Mouse (Mus musculus) heart, embryonic 15.5 days (tissue): ENCODE data around the gene Cenps. TPM values are rescaled to one million over a fixed set of nuclear protein-coding genes. Genes with fewer than 3 reads are reported as not detected.

ENCODE experiments used
- ATAC-seq: fragments of 200-750 bp; cut with Nextera tagmentation; replicated peaks from 2 replicates; pipeline ENCODE4 v1.8.0; 2017; ENCODE audit warnings: low read depth, moderate TSS enrichment; ENCODE audit not compliant: insufficient number of reproducible peaks, insufficient read depth, low FRiP score
- H3K27ac ChIP-seq: fragments of 300-500 bp; sonication (generic); 2 replicates; pipeline ENCODE4 v1.5.1; 2015; ENCODE audit warnings: mild to moderate bottlenecking, inconsistent platforms
- H3K27me3 ChIP-seq: fragments of 300-500 bp; sonication (generic); 2 replicates; pipeline ENCODE4 v1.6.1; 2015; ENCODE audit warnings: inconsistent platforms
- H3K36me3 ChIP-seq: fragments of 300-500 bp; sonication (generic); 2 replicates; pipeline ENCODE4 v1.6.1; 2015; ENCODE audit warnings: mild to moderate bottlenecking, inconsistent platforms
- H3K4me1 ChIP-seq: fragments of 300-500 bp; sonication (generic); replicated peaks from 2 replicates; pipeline ENCODE4 v1.6.1; 2015; ENCODE audit warnings: inconsistent platforms
- H3K4me2 ChIP-seq: fragments of 300-500 bp; sonication (generic); 2 replicates; pipeline ENCODE4 v1.6.1; 2015; ENCODE audit warnings: inconsistent platforms, mild to moderate bottlenecking, moderate library complexity
- H3K4me3 ChIP-seq: fragments of 300-500 bp; sonication (generic); 2 replicates; pipeline ENCODE4 v1.5.1; 2015; ENCODE audit warnings: mild to moderate bottlenecking, inconsistent platforms
- H3K9ac ChIP-seq: fragments of 300-500 bp; sonication (generic); 2 replicates; pipeline ENCODE4 v1.6.1; 2015; ENCODE audit warnings: mild to moderate bottlenecking, inconsistent platforms
- H3K9me3 ChIP-seq: fragments of 300-500 bp; sonication (generic); replicated peaks from 2 replicates; pipeline ENCODE4 v1.6.1; 2016; ENCODE audit warnings: inconsistent platforms
- WGBS: fragments of 180-500 bp; shearing (Covaris S2); methylation state at CpG from one replicate; pipeline ENCODE4 v1.1.7; 2015; ENCODE audit warnings: mixed read lengths; 5-methylcytosine and 5-hydroxymethylcytosine counted together
- polyA plus RNA-seq: library from polyadenylated mRNA; unstranded; fragments of >200 nt; fragmentation: Nextera tagmentation; extraction: Ambion mirVana; gene quantifications from 2 replicates; pipeline ENCODE4 v1.2.1, GENCODE M21; 2015

Gene Cenps
- polyA plus RNA-seq, 1 experiment from 2014 or later = 19.5 TPM

DNA sequence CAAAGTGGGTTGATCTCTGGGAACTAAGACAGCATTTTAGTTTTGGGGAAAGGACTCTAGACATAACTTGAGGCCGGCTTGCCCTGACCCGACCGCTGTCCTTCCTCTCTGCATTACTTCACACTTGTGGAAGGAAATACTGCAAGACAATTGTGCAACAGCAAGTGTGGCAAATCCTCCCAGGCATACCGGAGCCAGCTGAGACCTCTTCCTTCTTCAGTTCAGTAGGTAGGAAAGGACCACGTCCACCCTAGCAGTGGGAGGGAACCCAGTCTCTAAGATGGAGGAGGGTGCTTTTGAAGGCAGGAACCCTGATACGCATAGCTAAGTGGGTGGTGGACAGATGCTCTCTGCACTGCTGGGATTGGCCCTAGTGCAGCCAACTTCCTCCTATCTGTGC, 18.3 kb upstream of the Cenps start:
- no peak overlapping the region for H3K4me2 ChIP-seq
- H3K9me3 ChIP-seq = no peaks in the 10 kb centered on the region
- no peak overlapping the region for H3K27ac ChIP-seq
- no peaks in the 10 kb centered on the region for H3K27me3 ChIP-seq
- ATAC-seq = no peak
- no peak overlapping the region for H3K4me3 ChIP-seq
- H3K4me1 ChIP-seq = no peaks in the 10 kb centered on the region
- 90% methylated on average over 6 of the region's 6 CpGs for WGBS
- H3K36me3 ChIP-seq = peaks cover 88% of the 10 kb centered on the region
- H3K9ac ChIP-seq = no peak overlapping the region

DNA sequence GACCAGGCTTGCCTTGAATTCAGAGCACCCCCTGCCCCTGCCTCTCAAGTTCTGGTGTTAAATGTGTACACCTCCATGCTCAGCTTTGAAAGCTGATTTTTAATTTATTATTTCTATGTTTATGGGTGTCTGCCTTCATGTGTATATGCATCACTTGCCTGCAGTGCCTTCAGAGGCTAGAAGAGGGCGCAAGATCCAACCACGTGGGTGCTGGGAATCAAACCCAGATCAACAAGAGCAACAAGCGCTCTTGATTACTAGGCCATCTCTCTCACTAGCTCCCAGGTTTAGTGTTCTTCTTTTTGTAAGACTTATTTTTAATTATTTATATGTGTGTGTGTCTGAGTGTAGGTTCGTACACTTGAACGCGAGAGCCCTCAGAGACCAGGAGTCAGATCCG, 17.4 kb upstream of the Cenps start:
- no peak for ATAC-seq
- H3K4me2 ChIP-seq = no peak overlapping the region

DNA sequence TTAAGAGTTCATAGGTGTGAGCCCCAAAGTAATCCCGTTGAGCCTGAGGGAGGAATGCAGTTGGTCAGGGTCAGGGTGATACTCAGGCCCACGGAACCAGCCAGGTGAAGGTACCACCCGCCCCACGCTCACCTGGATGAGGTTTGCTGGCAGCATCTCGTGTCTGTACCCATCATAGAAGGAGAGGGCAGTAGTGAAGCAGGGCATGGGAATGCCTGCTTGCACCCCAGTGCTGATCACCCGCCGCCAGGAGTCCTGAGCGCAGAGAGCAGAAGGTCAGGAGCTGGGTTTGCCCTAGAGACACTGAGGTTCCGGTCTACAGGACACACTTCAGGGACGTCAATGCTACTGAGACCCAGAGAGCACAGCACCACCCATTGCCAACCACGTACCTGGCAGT, 13.3 kb upstream of the Cenps start:
- WGBS = 89% methylated on average over 11 of the region's 11 CpGs
- no peak for ATAC-seq
- no peak overlapping the region for H3K4me2 ChIP-seq
- H3K27me3 ChIP-seq = no peaks in the 10 kb centered on the region
- no peak overlapping the region for H3K9ac ChIP-seq
- no peak overlapping the region for H3K4me3 ChIP-seq
- 0 out of 2 replicates have a peak, but pooled peaks cover 2% of the 10 kb centered on the region for H3K4me1 ChIP-seq
- peaks cover 65% of the 10 kb centered on the region for H3K36me3 ChIP-seq
- no peaks in the 10 kb centered on the region for H3K9me3 ChIP-seq
- H3K27ac ChIP-seq = no peak overlapping the region

More for the DNA sequence above, 17.4 kb upstream of the Cenps start:
- Histone ChIP-seq H3K4me1 (no peaks in the 10 kb centered on the region), H3K9me3 (no peaks in the 10 kb centered on the region), H3K9ac (no peak overlapping the region), H3K27ac (no peak overlapping the region), H3K4me3 (no peak overlapping the region), H3K36me3 (peaks cover 96% of the 10 kb centered on the region), H3K27me3 (no peaks in the 10 kb centered on the region)
- WGBS = 98% methylated on average over 7 of the region's 7 CpGs

DNA sequence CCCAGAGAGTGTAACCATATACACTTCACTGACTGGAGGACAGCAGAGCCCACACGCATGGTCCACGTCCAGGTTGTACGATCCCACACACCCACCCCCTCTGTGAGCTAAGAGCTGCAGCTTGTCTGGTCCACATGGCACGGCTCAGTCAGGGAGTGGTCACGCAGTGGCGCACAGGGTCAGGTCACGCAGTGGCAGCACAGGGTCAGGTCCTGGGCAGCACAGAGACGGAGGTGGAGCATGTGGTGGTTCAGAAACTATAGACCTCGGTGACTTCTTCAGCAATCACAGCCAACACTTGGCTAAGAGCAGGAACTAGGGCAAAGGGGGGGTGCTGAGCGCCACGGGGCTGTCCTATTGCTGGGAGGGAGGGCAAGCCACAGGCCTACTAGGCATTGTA, 12.8 kb upstream of the Cenps start:
- no peaks in the 10 kb centered on the region for H3K27me3 ChIP-seq
- no peak overlapping the region for H3K4me3 ChIP-seq
- H3K36me3 ChIP-seq = peaks cover 60% of the 10 kb centered on the region
- WGBS = 88% methylated on average over 11 of the region's 11 CpGs
- no peak for ATAC-seq
- 0 out of 2 replicates have a peak, but pooled peaks cover 2% of the 10 kb centered on the region for H3K4me1 ChIP-seq
- H3K9me3 ChIP-seq = no peaks in the 10 kb centered on the region
- H3K27ac ChIP-seq = no peak overlapping the region
- no peak overlapping the region for H3K9ac ChIP-seq
- H3K4me2 ChIP-seq = no peak overlapping the region

DNA sequence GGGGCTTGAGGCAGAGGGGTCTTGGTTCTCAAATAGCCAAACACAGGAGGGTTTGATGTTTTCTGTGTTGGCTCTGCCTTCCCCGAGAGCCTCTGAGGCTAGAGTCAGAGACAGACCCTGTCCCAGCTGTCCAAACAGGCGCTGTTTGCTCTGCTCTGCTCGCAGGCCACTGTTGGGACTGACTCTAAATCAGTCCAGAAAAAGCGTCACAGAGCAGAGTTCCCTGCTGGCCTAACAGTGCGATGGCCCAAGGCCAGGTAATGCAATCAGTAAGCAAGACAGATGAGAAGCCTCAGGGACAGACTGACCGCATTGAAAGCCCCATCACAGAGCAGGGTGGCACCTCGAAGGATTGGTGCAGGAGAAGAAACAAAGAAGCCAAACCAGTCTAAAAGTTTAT, 12.2 kb upstream of the Cenps start:
- Histone ChIP-seq H3K36me3 (peaks cover 54% of the 10 kb centered on the region), H3K27ac (no peak overlapping the region)
- no peak for ATAC-seq

DNA sequence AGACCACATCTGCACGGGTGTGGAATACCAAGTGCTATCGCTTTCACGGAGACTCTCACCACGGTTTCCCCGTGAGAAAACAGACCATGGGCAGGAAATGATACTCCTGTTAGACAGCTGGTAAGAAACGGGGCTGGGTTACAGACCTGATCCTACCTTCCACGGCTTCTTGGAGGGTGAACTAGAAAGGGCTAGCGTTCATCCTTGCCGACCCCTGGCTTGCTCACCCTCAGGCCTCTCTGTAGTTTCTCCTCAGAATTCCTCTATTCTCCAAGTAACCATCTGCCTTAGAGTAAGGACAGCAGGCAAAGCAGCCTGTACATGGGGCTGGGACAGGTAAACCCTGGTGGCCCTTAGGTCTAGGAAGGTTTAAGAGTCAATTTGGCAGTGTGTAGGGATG, 11.8 kb upstream of the Cenps start:
- Histone ChIP-seq H3K4me1 (0 out of 2 replicates have a peak, but pooled peaks cover 5% of the 10 kb centered on the region), H3K27ac (no peak overlapping the region), H3K4me2 (no peak overlapping the region), H3K27me3 (no peaks in the 10 kb centered on the region), H3K9ac (no peak overlapping the region), H3K4me3 (no peak overlapping the region), H3K9me3 (no peaks in the 10 kb centered on the region), H3K36me3 (peaks cover 50% of the 10 kb centered on the region)
- WGBS = 80% methylated on average over 9 of the region's 9 CpGs
- ATAC-seq = no peak

More for the DNA sequence above, 12.2 kb upstream of the Cenps start:
- no peaks in the 10 kb centered on the region for H3K27me3 ChIP-seq
- 63% methylated on average over 7 of the region's 7 CpGs for WGBS
- H3K4me3 ChIP-seq = no peak overlapping the region
- 0 out of 2 replicates have a peak, but pooled peaks cover 3% of the 10 kb centered on the region for H3K4me1 ChIP-seq
- no peak overlapping the region for H3K4me2 ChIP-seq
- H3K9ac ChIP-seq = no peak overlapping the region
- H3K9me3 ChIP-seq = no peaks in the 10 kb centered on the region

DNA sequence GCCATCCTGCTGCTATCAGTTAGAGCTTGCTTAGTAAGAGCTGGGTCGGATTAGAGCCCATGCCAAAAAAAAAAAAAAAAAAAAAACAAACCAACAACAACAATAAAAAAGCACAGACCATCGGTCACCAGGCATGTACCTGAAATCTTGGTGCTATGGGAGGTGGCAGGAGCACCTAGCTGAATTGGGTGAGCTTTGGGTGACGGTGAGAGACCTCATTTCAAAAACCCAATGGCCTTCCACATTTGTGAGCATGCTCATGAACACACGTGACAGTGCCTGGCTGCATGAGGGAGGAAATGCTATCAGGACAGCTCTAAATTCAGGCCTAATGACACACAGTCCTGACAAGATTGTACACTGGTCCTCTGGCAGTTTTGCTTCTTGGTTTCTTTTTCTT, 10.7 kb upstream of the Cenps start:
- WGBS = 63% methylated on average over 4 of the region's 4 CpGs
- H3K36me3 ChIP-seq = peaks cover 38% of the 10 kb centered on the region
- H3K27me3 ChIP-seq = no peaks in the 10 kb centered on the region
- no peak overlapping the region for H3K4me3 ChIP-seq
- H3K9ac ChIP-seq = no peak overlapping the region
- no peak for ATAC-seq
- no peaks in the 10 kb centered on the region for H3K9me3 ChIP-seq
- H3K4me1 ChIP-seq = 0 out of 2 replicates have a peak, but pooled peaks cover 5% of the 10 kb centered on the region
- no peak overlapping the region for H3K27ac ChIP-seq
- H3K4me2 ChIP-seq = no peak overlapping the region

DNA sequence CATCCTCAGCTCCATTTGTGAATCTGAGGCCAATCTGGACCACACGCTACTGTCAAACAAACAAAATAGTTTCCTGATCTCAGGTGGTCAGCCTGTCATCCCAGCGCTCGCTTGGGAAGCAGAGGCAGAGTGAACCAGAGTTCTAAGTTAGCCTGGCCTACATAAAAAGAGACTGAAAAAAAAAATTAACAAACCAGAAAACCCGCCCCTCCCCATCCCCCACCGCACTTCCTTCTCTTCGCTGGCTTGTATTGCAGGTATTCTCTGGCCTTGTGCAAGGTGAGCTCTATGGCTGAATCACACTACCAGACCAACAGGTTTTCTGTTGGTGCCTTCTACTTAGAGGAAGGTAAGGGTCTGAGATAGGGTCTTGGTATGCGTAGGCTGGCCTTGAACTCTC, 10.1 kb upstream of the Cenps start:
- no peak for ATAC-seq
- H3K27ac ChIP-seq = no peak overlapping the region
- no peaks in the 10 kb centered on the region for H3K27me3 ChIP-seq
- no peak overlapping the region for H3K9ac ChIP-seq
- H3K4me3 ChIP-seq = no peak overlapping the region
- WGBS = 77% methylated on average over 7 of the region's 7 CpGs
- H3K4me2 ChIP-seq = no peak overlapping the region
- H3K9me3 ChIP-seq = no peaks in the 10 kb centered on the region
- H3K4me1 ChIP-seq = 0 out of 2 replicates have a peak, but pooled peaks cover 5% of the 10 kb centered on the region
- H3K36me3 ChIP-seq = peaks cover 33% of the 10 kb centered on the region

DNA sequence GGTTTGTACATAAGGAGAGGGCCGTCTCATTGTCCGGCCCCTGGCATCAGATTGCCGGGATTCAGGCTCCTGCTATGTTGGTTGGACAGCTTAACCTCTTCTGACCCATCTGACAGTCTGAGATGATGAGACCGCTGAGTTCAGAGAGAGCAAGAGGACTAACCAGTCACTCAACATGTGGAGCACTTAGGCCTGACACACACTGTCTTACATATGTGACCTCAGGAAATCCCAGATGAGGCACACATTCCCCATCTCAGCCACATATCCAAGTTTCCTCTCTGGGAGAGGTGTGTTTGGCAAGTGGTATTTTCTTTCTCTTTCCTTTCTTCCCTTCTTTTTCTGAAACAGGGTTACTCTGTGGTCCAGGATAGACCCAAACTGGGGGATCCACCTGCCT, 7.7 kb upstream of the Cenps start:
- H3K4me2 ChIP-seq = no peak overlapping the region
- H3K27ac ChIP-seq = no peak overlapping the region
- no peak overlapping the region for H3K4me3 ChIP-seq
- H3K27me3 ChIP-seq = no peaks in the 10 kb centered on the region
- no peak overlapping the region for H3K9ac ChIP-seq
- H3K4me1 ChIP-seq = 0 out of 2 replicates have a peak, but pooled peaks cover 5% of the 10 kb centered on the region
- no peak for ATAC-seq
- 82% methylated on average over 4 of the region's 4 CpGs for WGBS
- no peaks in the 10 kb centered on the region for H3K9me3 ChIP-seq
- H3K36me3 ChIP-seq = peaks cover 12% of the 10 kb centered on the region

DNA sequence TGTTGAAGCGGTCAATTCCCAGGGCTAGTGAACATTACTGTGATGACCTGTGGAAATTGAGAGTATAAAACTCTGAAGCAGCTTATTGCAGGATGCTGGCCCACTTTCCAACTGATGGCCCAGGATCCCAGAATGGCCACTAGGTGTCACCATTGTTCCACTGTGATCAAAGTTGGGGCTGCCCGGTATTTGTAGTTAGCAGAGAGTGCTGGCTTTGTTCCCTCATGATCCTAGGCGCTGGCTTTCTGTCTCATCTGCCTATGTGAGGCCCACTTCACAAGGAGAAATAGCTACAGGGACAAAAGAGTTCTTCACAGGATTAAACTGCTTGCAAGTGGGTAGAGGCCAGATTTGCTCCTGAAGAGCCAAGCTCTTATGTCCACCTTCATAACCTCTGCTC, 7.0 kb upstream of the Cenps start:
- H3K27ac ChIP-seq = no peak overlapping the region
- 0 out of 2 replicates have a peak, but pooled peaks cover 5% of the 10 kb centered on the region for H3K36me3 ChIP-seq
- 3% methylated on average over 3 of the region's 3 CpGs for WGBS
- no peak overlapping the region for H3K9ac ChIP-seq
- H3K27me3 ChIP-seq = no peaks in the 10 kb centered on the region
- H3K9me3 ChIP-seq = no peaks in the 10 kb centered on the region
- 0 out of 2 replicates have a peak, but pooled peaks cover 5% of the 10 kb centered on the region for H3K4me1 ChIP-seq
- ATAC-seq = peak; percentile 63; the same call in 1 of the 2 replicates
- no peak overlapping the region for H3K4me3 ChIP-seq
- H3K4me2 ChIP-seq = no peak overlapping the region

DNA sequence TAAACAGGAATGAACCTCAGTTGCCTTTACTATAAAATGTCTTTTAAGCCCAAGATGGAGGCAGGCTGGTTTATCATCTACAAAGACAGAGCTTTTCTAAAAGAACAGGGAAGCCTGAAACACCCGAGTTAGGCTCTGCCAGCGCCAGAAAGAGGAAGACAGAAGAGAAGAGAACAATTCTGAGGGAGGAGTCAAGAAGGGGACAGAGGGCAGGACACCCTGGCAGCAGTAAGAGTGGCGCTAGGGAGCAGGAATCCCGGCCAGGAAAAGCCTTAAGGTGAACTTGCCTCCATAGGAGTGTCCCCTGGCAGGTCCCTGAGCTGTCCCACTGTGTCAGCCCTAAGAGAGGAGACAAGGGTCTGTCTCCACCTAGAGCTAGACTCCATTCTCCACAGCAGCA, 6.2 kb upstream of the Cenps start:
- H3K9me3 ChIP-seq = no peaks in the 10 kb centered on the region
- ATAC-seq = no peak
- H3K4me3 ChIP-seq = no peak overlapping the region
- no peak overlapping the region for H3K9ac ChIP-seq
- 23% methylated on average over 4 of the region's 4 CpGs for WGBS
- H3K27ac ChIP-seq = no peak overlapping the region
- H3K27me3 ChIP-seq = no peaks in the 10 kb centered on the region
- H3K36me3 ChIP-seq = no peaks in the 10 kb centered on the region
- H3K4me1 ChIP-seq = 0 out of 2 replicates have a peak, but pooled peaks cover 5% of the 10 kb centered on the region
- no peak overlapping the region for H3K4me2 ChIP-seq

DNA sequence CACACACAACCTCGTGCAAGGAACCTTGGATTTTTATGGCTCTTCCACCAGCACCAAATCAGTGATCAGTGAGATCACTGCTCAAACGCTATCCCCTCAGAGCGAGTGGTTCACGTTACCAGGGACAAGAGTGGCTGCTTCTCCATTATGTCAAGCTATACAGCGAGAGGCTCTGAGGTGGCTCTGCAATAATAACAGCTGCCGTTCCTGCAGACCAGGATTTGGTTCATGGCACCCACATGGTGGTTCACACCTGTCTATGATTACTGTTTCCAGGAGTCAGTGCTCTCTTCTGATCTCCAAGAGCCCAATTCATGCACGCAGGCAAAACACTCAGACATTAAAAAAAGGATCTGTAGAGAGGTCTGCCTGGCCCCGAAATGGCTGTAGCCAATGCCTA, 1.1 kb upstream of the Cenps start:
- no peak overlapping the region for H3K27ac ChIP-seq
- no peaks in the 10 kb centered on the region for H3K27me3 ChIP-seq
- no peak for ATAC-seq
- H3K4me1 ChIP-seq = peaks cover 10% of the 10 kb centered on the region
- H3K4me3 ChIP-seq = no peak overlapping the region
- no peaks in the 10 kb centered on the region for H3K9me3 ChIP-seq
- H3K9ac ChIP-seq = no peak overlapping the region
- no peak overlapping the region for H3K4me2 ChIP-seq
- no peaks in the 10 kb centered on the region for H3K36me3 ChIP-seq
- 81% methylated on average over 8 of the region's 8 CpGs for WGBS
